Mouse (Mus musculus) heart, embryonic 14.5 days (tissue): ENCODE data around the gene Cdk12. TPM values are rescaled to one million over a fixed set of nuclear protein-coding genes. Genes with fewer than 3 reads are reported as not detected.

Source experiments
- ATAC-seq: fragments of 200-750 bp; cut with Nextera tagmentation; 2 replicates; pipeline ENCODE4 v1.8.0; 2017; ENCODE audit warnings: low read depth, moderate TSS enrichment; ENCODE audit not compliant: insufficient number of reproducible peaks, insufficient read depth, low FRiP score
- H3K27ac ChIP-seq, 2 experiments: fragments of 200-500 bp in 1 of 2; fragments of 300-500 bp in 1 of 2; sonication (generic) in 1 of 2; replicated peaks in 1 of 2; 2 replicates each; pipeline ENCODE4 v1.5.1; 2012 to 2014; ENCODE audit warnings: low read depth in 2 of 2, low read length in 2 of 2, control low read depth in 1 of 2, mild to moderate bottlenecking in 1 of 2, mixed read lengths in 1 of 2; ENCODE audit not compliant: control insufficient read depth in 1 of 2, insufficient read depth in 1 of 2
- H3K27me3 ChIP-seq: fragments of 300-500 bp; sonication (generic); 2 replicates; pipeline ENCODE4 v1.6.1; 2014; ENCODE audit warnings: mild to moderate bottlenecking, low read length, control low read depth; ENCODE audit not compliant: control insufficient read depth, insufficient read depth
- H3K36me3 ChIP-seq: fragments of 300-500 bp; sonication (generic); 2 replicates; pipeline ENCODE4 v1.6.1; 2014; ENCODE audit warnings: mild to moderate bottlenecking, control low read depth, low read length, mixed read lengths; ENCODE audit not compliant: control insufficient read depth, insufficient read depth
- H3K4me1 ChIP-seq, 2 experiments: fragments of 200-500 bp in 1 of 2; fragments of 300-500 bp in 1 of 2; sonication (generic) in 1 of 2; 2 replicates each; pipeline ENCODE4 v1.6.1; 2012 to 2014; ENCODE audit warnings: low read length in 2 of 2, control low read depth in 1 of 2, mixed read lengths in 1 of 2; ENCODE audit not compliant: control insufficient read depth in 2 of 2, insufficient read depth in 2 of 2
- H3K4me2 ChIP-seq: fragments of 300-500 bp; sonication (generic); 2 replicates; pipeline ENCODE4 v1.6.1; 2014; ENCODE audit warnings: mild to moderate bottlenecking, low read length
- H3K4me3 ChIP-seq, 2 experiments: fragments of 200-500 bp in 1 of 2; fragments of 300-500 bp in 1 of 2; sonication (generic) in 1 of 2; 2 replicates each; pipeline ENCODE4 v1.5.1; 2012 to 2014; ENCODE audit warnings: low read length in 2 of 2, mild to moderate bottlenecking in 2 of 2, control low read depth in 1 of 2, low read depth in 1 of 2, moderate library complexity in 1 of 2; ENCODE audit not compliant: control insufficient read depth in 1 of 2, insufficient read depth in 1 of 2
- H3K9ac ChIP-seq: fragments of 300-500 bp; sonication (generic); 2 replicates; pipeline ENCODE4 v1.6.1; 2014; ENCODE audit warnings: mild to moderate bottlenecking, low read length
- H3K9me3 ChIP-seq: fragments of 300-500 bp; sonication (generic); 2 replicates; pipeline ENCODE4 v1.6.1; 2016; ENCODE audit warnings: low read length, control low read depth; ENCODE audit not compliant: control insufficient read depth
- WGBS: fragments of 180-500 bp; shearing (Covaris S2); extraction: QIAGEN DNeasy Blood & Tissue Kit; methylation state at CpG from one replicate; pipeline ENCODE4 v1.1.7; 2014; 5-methylcytosine and 5-hydroxymethylcytosine counted together
- polyA plus RNA-seq: library from polyadenylated mRNA; unstranded; fragments of >200 nt; fragmentation: Nextera tagmentation; extraction: Ambion mirVana; gene quantifications from 2 replicates; pipeline ENCODE4 v1.2.1, GENCODE M21; 2014

The Cdk12 gene
- polyA plus RNA-seq, 1 experiment from 2014 or later, result 9.8 TPM

GRCm38 (mm10) chr11:98322159-98322558, 119.3 kb downstream of the Cdk12 start:
- Histone ChIP-seq H3K9me3 (no peaks in the 10 kb centered on the region), H3K27ac (no peak overlapping the region), H3K36me3 (no peaks in the 10 kb centered on the region), H3K27me3 (peaks cover 100% of the 10 kb centered on the region), H3K4me2 (no peak overlapping the region), H3K4me1 (peaks cover 0 to 1% of the 10 kb centered on the region in 2 experiments; a peak in 1 of 4 replicates), H3K9ac (no peak overlapping the region), H3K4me3 (no peak overlapping the region)
- WGBS, result 7% methylated on average over 1 of the region's 1 CpGs
- no peak for ATAC-seq

DNA sequence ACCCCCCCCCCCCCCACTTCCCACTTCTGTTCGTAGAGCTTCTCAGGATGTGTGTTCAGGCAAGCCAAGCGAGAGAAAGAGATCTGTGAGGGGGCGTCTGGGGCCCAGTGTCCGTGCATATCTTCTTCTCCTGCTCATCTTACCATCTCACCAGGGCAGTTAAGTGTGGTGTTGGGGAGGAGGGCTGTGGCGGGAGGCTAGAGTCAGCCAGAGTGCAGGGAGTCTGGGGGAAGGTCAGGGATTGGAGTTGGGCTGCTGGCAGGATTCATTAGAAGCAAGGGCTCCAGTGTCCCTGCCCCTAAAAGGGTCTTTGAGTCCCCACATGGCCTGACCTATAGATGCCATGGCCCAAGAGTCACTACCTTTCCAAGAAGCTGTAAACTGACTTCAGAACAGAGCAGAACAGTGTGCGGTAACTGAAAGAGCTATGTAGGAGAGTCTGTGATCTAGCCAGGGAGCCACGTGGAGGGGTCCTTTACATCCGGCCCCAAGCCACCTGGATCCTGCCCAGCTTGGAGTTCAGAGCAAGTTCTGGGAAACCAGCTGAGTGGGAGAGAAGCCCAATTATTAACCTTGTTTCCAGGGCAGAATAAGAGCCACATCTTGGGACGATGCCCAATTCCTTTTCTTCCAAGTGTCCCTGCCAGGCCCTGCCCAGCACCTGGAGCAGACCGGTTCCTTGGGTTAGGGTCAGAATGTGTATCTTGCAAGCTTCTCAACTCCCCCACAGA, 120.4 kb downstream of the Cdk12 start:
- H3K36me3 ChIP-seq, result no peaks in the 10 kb centered on the region
- no peaks in the 10 kb centered on the region for H3K9me3 ChIP-seq
- 5% methylated on average over 10 of the region's 10 CpGs for WGBS
- H3K4me3 ChIP-seq, result no peak overlapping the region
- H3K27ac ChIP-seq, result no peak overlapping the region
- no peak overlapping the region for H3K4me2 ChIP-seq
- no peak overlapping the region for H3K9ac ChIP-seq
- H3K27me3 ChIP-seq, result peaks cover 100% of the 10 kb centered on the region
- no peak for ATAC-seq
- peaks cover 3 to 13% of the 10 kb centered on the region in 2 experiments; a peak in 3 of 4 replicates for H3K4me1 ChIP-seq

DNA sequence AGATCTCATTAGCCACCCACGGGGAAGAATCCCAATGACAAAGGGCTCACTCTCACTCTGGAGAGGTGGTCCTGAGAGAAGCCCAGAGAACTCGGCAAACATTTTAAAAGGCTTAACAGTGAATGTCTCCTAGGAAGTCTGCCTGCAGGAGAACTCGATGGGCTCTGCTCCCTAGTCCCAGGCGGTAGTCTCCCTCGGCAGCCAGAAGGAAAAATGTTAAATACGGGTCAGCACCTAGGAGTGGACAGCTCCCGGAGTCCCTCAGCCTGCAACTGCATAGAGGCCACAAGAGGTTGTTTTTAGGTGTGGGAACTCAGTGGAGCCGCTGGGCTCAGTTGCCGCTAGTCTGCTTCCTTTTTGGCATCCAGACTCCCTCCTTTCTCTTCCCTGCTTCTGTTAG, 121.1 kb downstream of the Cdk12 start:
- no peaks in the 10 kb centered on the region for H3K36me3 ChIP-seq
- no peak for ATAC-seq
- no peaks in the 10 kb centered on the region for H3K9me3 ChIP-seq
- 2% methylated on average over 9 of the region's 9 CpGs for WGBS
- peaks cover 100% of the 10 kb centered on the region for H3K27me3 ChIP-seq
- peaks cover 3 to 18% of the 10 kb centered on the region in 2 experiments; a peak in 3 of 4 replicates for H3K4me1 ChIP-seq
- no peak overlapping the region for H3K9ac ChIP-seq
- no peak overlapping the region for H3K4me3 ChIP-seq
- no peak overlapping the region for H3K27ac ChIP-seq
- no peak overlapping the region for H3K4me2 ChIP-seq

DNA sequence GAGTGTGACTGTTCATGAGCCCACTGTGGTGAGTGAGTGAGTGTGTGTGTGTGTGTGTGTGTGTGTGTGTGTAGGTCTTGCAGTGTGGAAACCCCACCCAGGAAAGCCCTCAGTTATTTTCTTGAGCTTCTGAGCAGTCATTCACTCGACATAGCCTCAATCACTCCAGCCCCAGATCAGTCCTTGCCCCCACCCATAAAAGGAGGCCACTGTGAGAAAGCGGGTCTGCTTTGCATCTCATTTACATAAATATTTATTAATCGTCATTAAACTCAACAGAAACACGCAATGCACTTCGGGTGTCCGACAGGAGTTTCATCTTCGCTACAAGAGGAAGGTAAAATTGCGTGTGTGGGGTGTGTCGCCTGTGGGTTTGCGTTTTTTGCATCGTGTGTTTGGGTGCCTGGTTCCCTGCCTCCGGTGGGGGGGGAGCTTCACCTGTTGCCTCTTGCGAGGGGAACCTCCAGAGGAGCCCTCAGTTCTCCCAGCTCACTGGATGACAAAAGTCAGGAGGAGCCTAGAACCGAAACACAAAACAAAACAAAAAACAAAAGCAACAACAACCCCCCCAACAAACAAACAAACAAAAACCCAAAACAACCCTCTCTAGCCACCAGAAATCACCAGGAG, 122.4 kb downstream of the Cdk12 start:
- H3K4me2 ChIP-seq, result no peak overlapping the region
- peaks cover 3 to 18% of the 10 kb centered on the region in 2 experiments; a peak in 3 of 4 replicates for H3K4me1 ChIP-seq
- H3K36me3 ChIP-seq, result no peaks in the 10 kb centered on the region
- peaks cover 100% of the 10 kb centered on the region for H3K27me3 ChIP-seq
- no peaks in the 10 kb centered on the region for H3K9me3 ChIP-seq
- ATAC-seq, result no peak
- H3K4me3 ChIP-seq, result no peak overlapping the region
- no peak overlapping the region for H3K9ac ChIP-seq
- no peak overlapping the region for H3K27ac ChIP-seq
- 9% methylated on average over 14 of the region's 14 CpGs for WGBS

- Histone ChIP-seq H3K36me3 (no peaks in the 10 kb centered on the region), H3K9me3 (no peaks in the 10 kb centered on the region), H3K9ac (no peak overlapping the region), H3K4me2 (no peak overlapping the region), H3K4me3 (no peak overlapping the region), H3K27me3 (peaks cover 100% of the 10 kb centered on the region), H3K4me1 (peaks cover 3 to 18% of the 10 kb centered on the region in 2 experiments; a peak in 3 of 4 replicates), H3K27ac (no peak overlapping the region)
- ATAC-seq, result no peak
- WGBS, result 4% methylated on average over 22 of the region's 22 CpGs
Measured at GRCm38 (mm10) chr11:98325821-98326218, 123.0 kb downstream of the Cdk12 start.

GRCm38 (mm10) chr11:98326741-98327135, 123.9 kb downstream of the Cdk12 start:
- peaks cover 3 to 18% of the 10 kb centered on the region in 2 experiments; a peak in 3 of 4 replicates for H3K4me1 ChIP-seq
- H3K27me3 ChIP-seq, result peaks cover 100% of the 10 kb centered on the region
- no peaks in the 10 kb centered on the region for H3K9me3 ChIP-seq
- H3K4me2 ChIP-seq, result peak overlapping the region; percentile 59
- H3K27ac ChIP-seq, result no peak overlapping the region
- H3K4me3 ChIP-seq, result peak overlapping the region in 1 of 2 experiments; percentile 32; a peak in 2 of 4 replicates
- no peaks in the 10 kb centered on the region for H3K36me3 ChIP-seq
- under 1% methylated on average over 19 of the region's 19 CpGs for WGBS
- no peak overlapping the region for H3K9ac ChIP-seq
- ATAC-seq, result no peak

DNA sequence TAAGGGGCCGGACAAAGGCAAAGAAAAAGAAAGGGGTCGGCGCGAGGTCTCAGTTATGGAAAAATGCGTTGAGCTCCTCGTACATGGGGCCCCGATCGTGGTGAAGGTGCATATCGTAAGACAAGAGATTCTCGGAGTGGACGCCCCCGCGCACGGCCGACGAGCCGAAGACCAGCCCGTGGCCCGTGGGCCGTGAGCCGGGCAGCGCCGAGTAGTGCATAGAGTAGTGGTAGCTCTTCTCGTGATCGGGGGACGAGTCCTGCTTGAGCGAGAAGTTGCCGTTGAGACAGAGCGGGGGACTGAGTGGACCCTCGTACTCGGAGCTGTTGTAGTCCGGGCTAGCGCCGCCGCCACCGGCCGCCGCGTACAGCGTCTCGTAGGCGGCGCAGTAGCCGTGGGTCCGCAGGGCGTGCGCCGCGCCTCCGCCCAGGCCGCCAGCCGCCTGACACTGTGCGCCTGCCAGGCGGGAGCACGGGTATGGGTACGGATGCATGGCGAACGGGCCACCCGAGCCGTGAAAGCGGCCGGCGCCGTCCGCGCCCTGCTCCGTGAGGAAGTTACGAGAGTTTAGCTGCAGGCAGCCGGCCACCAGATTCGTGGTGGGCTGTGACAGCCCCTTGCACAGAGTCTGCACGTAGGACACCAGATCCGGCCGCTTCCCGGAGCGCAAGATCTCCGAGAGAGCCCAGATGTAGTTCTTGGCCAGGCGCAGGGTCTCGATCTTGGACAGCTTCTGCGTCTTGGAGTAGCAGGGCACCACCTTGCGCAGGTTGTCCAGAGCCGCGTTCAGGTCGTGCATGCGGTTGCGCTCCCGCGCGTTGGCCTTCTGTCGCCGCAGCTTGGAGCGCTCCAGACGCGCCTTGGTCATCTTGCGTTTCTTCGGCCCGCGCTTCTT, 124.5 kb downstream of the Cdk12 start:
- Histone ChIP-seq H3K27me3 (peaks cover 100% of the 10 kb centered on the region), H3K4me2 (peak overlapping the region; percentile 59), H3K9me3 (no peaks in the 10 kb centered on the region), H3K4me1 (peaks cover 3 to 18% of the 10 kb centered on the region in 2 experiments; a peak in 3 of 4 replicates), H3K27ac (no peak overlapping the region), H3K36me3 (no peaks in the 10 kb centered on the region), H3K4me3 (peak overlapping the region; percentile 2 to 32; a peak in 3 of 4 replicates), H3K9ac (peak overlapping the region; percentile 25; the same call in 1 of the 2 replicates)
- no peak for ATAC-seq
- under 1% methylated on average over 97 of the region's 97 CpGs for WGBS
